Mouse (Mus musculus): ENCODE measurements around the gene Sez6. TPM values are rescaled to one million over a fixed set of nuclear protein-coding genes. Genes with fewer than 3 reads are reported as not detected.

Gene Sez6
- total RNA-seq, 2 experiments from 2014 or later: not detected

DNA sequence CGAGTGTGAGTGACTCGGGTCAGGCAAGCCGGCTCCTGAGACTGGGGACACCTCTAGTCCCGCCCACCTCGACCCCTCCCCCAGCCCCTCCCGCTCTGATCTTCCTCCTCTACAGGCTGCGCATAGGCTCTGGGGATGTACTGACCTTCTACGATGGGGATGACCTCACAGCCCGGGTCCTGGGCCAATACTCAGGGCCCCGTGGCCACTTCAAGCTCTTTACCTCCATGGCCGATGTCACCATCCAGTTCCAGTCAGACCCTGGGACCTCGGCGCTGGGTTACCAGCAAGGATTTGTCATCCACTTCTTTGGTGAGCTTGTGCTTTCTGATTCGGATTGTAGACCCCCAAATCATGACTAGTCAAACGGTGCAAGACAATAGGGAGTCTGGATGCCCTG, 43.7 kb downstream of the Sez6 start:
- ATAC-seq (replicated peaks; ENCODE audit: low FRiP score, poor library complexity, severe bottlenecking): no peak

DNA sequence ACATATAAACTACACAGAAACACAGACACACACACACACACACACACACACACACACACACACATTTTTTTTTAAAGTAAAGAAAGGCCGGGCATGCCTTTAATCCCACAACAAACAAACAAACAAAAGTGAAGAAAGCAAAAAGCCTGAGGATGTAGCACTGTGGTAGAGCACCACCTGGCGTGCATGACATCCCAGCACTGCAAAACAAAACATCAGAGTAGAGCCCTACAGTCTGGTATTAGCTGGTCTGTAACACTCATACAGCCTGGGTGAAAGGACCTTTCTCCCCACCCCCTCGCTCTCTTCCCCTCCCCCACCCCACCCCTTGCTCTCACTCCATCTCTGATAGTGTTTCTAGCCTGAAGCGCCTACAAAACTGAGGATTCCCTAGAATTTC, 45.3 kb downstream of the Sez6 start:
- ATAC-seq (replicated peaks; ENCODE audit: low FRiP score, poor library complexity, severe bottlenecking): no peak

DNA sequence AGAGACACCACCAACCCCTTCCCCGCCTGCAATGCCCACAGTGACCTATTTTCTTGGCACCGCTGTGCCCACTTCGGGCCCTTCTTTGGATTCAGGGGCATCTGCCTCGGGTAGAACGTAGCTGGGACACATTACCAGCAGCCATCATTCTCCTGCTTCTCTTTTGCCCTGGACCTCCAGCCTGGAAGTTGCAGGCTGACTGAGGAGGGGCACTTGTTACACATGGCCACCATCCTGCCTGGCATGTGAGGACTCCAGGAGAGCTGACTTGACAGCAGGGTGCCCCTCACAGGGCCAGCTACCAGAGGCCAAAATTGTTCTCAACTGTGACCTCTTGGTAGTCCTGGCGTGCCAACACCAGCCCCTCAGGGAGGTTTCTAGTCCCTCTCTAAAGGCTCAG, 47.6 kb downstream of the Sez6 start:
- ATAC-seq (replicated peaks; ENCODE audit: low FRiP score, poor library complexity, severe bottlenecking): no peak

DNA sequence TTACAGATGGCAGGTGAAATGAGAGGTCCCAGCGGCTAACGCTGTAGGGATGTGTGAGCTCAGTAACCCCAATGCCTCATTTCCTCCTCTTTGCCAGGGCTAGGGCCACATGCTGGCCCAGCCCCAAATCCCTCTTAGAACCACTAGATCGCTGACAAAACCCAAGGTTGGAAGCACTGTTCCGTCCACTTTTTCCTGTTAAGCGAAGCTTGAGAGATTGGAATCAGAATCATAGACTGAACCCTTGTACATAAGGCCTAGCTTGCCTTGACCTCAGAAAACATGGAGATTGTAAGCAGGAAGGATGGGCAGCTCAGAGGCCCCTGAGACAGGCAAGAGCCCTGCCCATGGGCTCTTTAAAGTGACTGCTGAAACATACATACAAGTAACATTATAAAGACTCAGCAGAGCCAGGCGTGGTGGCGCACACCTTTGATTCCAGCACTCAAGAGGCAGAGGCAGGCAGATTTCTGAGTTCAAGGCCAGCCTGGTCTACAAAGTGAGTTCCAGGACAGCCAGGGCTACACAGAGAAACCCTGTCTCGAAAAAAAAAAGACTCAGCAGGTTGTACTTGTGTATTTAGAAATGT, 48.7 kb downstream of the Sez6 start:
- no peak for ATAC-seq (replicated peaks; ENCODE audit: low FRiP score, poor library complexity, severe bottlenecking)

DNA sequence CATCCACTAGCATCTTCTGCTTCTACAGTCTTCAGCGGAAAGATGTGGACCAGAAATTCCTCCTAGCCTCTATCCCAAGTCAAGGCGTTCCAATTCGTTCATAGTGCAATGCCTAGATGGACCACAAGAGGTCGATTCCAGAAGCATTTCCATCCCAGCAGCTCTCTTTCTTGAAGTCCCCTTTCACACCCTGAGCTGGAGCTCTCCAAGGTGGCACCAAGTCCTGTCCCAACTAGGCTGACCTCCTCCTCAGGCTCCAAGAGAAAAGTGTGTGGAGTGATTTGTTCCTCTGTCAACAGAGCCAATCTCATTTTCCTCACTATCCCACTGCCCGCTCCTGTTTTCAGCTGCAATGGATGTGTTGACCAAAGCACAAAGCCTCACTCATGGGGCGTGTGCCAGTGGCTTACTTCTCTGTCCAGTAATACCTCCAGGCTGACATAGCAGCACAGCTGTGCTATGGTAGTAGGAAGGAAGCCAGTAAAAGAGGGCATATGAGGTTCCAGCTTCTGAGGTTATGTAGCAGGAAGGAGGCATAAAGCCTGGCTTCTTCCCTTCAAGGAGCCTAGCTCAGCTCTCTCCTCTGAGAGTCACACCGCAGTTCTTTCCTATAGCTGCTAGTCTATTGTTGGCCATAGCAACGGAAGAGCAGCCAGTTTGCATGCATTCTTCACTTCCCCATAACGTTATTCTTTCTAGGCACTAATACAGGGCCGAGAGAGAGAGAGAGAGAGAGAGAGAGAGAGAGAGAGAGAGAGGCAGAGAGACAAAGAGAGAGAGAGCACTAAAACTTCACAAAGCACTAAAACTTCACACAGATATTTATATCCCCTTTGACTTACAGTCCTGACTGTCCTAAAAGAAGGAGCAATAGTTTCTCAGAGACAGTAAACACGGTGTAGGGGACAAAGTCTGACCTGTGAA, 49.9 kb downstream of the Sez6 start:
- no peak for ATAC-seq (replicated peaks; ENCODE audit: low FRiP score, poor library complexity, severe bottlenecking)

DNA sequence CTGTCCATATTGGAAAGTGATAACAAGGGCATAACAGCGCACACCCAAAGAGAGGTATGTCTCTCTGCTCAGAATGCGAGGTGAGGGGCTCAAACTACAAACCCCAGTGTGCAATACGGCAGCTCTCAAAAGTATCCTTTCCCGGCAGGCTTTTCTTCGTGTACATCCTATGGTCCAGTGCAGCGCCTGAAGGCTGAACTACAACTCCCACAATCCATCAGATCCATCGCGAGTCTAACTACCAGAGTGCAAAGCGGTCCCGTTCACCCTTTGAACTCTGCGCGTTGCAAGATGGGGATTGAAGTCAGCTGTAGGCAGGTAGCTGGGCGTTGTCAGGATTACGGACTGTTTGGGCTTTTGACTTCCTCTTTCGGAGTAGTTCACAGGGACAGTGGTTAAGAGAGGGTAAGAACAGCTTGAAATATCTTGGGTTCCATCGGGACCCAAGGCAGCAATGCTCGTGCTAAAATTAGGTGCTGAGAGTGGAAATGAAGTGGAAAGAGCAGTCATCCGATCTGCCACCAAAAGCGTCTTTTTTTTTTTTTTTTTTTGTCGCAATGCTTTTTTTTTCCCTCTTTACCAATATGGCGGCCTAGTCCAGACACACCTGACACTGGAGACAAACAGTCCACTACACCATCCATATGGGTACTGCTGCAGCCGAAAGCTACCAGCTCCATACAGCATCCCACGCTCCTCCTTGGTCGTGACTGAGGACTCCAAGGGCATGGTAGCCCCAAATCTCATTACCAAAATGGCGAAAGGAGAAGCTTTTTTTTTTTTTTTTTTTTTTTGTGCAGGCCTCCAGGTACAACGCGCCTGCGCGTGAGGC, 51.2 kb downstream of the Sez6 start:
- peak; percentile 76 for ATAC-seq (replicated peaks; ENCODE audit: low FRiP score, poor library complexity, severe bottlenecking)

DNA sequence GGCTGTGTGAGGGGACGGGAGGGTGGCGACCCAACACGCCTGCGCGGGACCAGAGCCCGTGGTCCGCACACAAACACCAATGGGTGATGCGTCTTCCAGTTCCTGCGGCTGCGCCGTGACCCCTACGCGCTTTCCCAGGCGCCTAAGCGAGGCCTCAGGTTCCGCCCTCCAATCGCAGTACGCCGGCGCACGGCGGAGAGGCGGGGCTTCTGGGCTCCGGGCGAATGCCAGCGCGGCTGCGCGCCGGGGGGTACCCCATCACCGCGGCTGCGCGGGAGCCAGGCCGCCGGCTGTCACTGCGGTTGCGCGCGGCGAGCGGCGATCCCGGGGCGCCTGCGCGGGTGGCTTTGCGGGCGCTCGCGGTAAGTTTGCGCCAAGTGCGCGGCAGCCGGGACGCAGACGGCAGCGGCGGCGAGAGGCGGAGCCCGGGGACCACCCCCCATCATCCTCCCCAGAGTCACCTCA, 51.9 kb downstream of the Sez6 start, which contains the start of gene Phf12:
Gene Phf12, plus strand, starts transcription at position 314 of the 465 bp plus-strand sequence.
- peak; percentile 81 for ATAC-seq (replicated peaks; ENCODE audit: low FRiP score, poor library complexity, severe bottlenecking)

DNA sequence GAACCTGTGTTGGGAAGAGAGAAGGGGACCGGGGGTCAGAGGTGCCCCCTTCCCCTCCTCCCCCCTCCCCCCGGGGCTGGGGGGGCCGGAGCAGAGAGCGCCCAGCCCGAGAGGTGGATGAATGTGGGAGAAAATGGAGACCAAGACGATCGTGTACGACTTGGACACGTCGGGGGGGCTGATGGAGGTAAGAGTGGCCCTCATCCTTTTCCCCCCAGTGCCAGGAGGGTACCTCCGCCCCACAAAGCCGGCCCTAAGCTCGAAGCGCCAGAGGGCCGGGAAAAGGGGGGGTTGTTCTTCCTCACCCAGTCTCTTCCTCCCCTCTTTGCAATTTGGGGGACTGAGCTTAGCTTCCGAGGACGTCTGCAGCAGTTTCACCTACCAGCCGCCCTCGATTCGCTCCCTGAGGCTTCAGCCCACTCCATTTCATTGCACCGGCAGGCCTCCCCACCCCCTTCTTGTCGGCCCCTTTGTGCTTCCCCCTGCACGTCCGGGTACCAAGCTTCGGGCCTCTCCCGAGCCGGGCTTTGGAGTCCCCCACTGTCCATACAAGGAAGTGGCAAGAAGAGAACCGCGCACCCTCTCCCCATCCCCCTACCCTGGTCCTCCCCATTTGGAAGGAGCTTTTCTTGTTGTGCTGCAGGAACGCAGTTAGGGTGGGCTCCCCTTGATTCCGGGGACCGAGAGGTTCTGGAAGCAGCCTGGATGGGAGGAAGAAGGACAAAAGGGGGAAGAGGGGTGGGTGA, 52.8 kb downstream of the Sez6 start:
- ATAC-seq (replicated peaks; ENCODE audit: low FRiP score, poor library complexity, severe bottlenecking): no peak

DNA sequence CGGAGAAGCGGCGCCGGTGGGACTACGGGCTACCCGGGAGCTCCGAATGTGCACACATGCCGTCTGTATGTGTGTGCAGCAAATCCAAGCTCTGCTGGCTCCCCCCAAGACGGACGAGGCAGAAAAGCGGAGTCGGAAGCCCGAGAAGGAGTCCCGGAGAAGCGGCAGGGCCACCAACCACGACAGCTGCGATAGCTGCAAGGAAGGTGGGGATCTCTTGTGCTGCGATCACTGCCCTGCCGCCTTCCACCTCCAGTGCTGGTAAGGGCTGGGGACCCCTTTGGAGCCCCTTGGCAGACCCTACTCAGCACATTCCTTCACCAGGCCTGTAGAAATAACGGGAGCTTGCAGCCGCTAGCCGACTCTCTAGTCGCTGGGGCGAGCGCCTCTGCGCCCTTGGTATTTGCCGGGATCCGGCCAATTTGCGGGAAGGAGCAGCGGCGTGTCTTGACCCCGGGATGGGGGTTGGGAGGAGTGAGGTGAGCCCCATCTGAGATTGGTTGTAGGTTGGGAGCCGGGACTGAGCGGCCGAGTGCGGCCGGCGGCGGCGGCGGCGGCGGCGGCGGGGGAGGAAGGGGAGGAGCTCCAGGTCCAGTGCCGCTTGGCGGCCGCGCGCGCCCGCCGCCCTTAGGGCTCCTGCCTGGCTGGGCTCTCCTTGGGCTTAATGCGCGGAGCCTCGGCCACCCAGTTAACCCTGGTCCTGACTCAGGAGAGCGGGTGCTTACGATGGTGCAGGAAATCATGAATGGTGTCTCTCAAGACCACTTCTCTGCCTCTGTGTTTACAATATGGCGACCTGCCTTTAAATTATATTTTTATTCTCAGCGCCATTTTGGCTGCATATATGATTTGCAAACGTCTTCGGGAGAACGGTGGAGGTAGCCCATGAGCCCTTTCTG, 53.6 kb downstream of the Sez6 start:
- ATAC-seq (replicated peaks; ENCODE audit: low FRiP score, poor library complexity, severe bottlenecking): peak; percentile 50

DNA sequence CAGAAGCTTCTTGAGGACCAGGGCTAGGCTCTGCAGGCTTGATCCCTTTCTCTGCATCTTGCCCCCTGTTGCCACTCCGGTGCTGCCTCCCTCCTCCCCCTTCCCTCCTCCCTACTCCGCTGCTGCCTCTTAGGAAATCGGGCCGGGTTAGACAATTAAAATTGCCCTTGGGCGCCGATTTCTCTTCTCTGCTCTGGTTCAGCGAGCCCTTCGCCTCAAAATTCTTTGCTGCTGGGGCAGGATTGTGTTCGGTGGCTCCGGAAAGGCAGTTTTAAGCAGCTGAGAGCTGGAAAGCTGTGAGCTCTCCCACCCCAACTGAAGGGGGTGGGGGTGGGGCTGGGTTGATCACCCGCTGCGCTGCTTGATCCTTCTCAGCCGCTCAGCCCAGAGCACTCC, 54.2 kb downstream of the Sez6 start:
- no peak for ATAC-seq (replicated peaks; ENCODE audit: low FRiP score, poor library complexity, severe bottlenecking)

DNA sequence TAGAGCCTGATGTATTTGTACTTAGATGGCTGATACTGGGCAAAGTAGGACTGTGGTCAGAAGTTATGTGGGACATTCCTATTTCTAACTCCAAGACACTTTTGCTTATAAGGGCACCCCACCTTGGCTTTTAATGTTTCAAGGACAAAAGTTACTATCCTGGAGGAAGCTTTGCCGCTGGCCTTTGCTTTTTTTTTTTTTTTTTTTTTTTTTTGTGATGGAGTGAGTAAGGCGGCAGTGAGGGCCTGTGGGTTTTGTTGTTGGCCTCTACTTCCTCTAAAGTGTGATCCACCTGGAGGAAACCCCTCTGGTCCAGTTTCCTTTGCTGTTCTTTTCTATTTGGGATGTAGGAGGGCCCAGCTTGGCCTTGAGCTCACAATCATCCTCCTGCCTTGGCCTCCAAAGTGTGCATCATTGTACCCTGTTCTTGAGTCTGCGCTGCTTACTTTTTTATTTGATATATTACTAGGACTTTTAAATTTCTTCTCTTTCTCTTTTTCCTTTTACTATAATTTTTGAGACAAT, 55.0 kb downstream of the Sez6 start:
- ATAC-seq (replicated peaks; ENCODE audit: low FRiP score, poor library complexity, severe bottlenecking): no peak

DNA sequence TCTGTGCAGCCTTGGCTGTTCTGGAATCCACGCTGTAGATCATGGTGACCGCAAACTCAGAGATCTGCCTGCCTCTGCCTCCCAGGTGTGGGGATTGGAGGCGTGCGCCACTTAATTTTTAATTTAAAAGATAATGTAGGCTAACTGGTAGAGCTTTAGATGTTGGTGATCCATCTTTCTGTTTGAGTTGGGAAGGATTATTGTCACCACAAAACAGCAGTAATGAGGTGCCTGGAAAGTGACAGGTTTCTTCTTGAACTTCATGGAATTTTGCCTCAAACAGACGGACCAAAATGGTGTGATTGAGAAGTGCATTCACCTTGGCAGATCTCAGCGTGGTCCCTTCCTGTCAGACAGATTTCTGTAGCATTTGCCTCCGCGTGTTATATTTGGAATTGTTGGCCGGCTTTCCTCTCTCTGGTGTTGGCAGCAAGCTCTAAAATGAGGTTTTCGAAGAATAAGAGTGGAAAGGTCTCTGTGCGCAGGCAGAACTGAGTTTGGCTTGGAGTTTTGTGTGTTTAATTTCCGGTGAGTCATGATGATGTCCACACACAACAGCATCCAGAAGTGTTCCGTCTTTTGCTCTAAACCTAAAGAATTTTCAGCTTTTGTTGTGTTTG, 58.6 kb downstream of the Sez6 start:
- no peak for ATAC-seq (replicated peaks; ENCODE audit: low FRiP score, poor library complexity, severe bottlenecking)

DNA sequence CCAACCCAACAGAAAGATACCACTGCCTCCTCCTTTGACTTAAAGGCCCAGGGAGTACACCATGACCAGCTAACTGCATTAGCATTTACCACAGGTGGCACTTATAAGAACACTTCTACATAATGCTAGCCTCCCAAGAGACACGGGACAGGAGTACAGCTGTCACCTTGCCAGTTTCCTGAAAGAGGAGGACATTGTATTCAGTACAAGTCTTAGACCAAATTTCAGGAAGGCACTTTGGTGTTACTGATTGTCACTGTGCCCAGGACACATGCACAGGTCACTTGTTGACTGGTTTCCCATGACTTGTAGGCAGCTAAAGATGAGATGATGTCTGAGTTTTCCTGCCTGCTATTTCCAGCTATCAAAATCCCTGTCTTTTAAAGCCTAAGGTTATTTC, 65.0 kb downstream of the Sez6 start:
- no peak for ATAC-seq (replicated peaks; ENCODE audit: low FRiP score, poor library complexity, severe bottlenecking)

DNA sequence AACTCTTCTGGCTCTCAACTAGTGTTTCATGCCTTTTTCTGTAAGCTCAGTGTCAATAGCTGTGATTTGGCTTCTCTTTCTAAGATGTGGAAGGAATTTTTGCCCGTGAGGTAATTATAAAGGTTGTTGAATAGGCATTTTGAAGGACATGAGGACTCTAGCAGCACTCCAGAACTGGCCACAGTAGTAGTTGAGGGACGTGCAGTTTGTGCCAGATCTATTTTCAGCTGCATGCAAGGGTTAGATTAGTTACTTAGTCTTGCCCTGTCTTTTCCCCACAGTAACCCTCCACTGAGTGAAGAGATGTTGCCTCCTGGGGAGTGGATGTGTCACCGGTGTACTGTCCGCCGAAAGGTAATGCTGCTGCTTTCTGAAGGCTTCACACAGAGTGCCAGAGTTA, 75.8 kb downstream of the Sez6 start:
- ATAC-seq (replicated peaks; ENCODE audit: low FRiP score, poor library complexity, severe bottlenecking): no peak

DNA sequence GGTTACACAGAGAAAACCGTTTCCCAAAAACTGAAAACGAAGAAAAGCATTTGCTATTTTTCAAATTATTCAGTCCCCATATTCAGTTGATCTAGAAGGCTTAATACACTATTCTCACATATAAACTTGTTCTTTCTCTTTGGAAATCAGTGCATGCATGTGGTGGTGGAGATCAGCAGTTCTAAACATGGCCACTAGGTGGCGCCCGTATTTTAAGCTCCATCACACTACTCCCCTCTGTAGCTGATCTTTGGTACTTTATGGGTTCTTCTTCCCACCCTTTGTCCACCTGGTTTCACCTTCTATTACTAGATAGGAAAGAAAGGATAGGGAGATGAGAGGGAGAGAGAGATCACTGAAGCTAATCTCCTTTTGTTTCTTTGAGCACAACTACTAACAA, 89.1 kb downstream of the Sez6 start:
- ATAC-seq (replicated peaks; ENCODE audit: low FRiP score, poor library complexity, severe bottlenecking): peak; percentile 71

DNA sequence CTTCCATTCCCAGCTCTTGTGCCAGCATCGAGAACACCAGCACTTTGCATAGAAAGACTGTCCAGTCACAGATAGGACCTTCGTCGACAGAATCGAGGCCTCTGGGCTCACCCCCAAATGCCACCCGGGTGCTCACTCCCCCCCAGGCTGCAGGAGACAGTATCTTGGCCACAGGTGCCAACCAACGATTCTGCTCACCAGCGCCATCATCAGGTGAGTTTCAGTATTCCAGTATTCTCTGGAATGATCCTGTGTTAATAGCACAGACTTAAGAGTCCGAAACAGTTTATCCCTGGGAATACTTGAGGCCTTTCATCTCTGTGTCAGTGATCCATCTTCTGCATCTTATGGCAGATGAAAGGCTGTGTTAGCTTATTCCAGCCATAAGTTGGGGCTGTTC, 93.0 kb downstream of the Sez6 start:
- peak; percentile 56; the same call in 1 of the 2 replicates for ATAC-seq (replicated peaks; ENCODE audit: low FRiP score, poor library complexity, severe bottlenecking)
